Mouse (Mus musculus) retina, postnatal 1 day (tissue): ENCODE results near the gene Prx.

Experiments used
- DNase-seq: peaks from one replicate; pipeline ENCODE4 v3.0.0-alpha.2; 2012

Prx gene

DNA sequence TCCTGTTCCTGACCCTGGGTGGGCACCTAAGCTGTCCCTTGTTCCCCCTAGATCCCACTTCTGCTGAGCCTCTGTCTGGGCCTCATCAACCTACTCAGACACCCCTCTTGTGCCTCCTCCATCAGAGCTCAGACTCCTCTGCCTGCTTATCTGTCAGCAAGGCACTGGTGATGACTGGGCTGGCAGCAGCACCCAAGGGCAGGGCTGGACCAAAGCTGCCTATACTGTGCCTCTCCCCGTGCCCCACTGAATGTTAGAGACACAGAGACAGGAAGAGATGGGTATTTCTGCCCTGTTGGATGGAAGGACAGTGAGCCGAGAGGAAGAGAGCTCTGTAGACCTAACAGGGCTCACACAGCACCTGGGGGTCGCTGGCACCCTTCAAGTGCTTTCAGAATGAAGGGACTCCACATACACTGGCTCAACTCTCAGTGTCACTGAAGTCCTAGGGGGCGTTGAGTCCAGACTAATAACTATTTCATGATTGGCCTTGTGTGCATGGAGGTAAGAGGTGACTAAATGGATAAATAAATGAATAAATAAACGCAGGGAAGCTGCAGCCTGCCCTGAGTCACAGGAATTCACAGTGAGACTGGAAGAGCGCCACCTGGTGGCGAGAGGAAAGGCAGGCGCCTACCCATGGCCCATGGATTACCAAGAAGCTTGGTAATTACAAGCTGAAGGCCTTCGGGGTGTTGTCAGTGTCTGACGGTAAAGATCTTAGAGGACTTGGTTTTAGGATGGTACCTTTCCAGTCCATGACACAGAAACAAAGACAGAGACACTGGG, 27.1 kb downstream of the Prx start:
- DNase-seq = peak; percentile 86

DNA sequence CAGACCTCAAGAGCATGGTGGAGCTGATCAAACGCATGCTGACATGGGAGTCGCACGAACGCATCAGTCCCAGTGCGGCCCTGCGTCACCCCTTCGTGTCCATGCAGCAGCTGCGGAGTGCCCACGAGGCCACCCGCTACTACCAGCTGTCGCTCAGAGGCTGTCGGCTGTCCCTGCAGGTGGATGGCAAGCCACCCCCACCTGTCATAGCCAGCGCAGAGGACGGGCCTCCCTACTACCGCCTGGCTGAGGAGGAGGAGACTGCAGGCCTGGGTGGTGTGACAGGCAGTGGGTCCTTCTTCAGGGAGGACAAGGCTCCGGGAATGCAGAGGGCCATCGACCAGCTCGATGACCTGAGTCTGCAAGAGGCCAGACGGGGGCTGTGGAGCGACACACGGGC, 29.9 kb downstream of the Prx start:
- DNase-seq = peak; percentile 26

DNA sequence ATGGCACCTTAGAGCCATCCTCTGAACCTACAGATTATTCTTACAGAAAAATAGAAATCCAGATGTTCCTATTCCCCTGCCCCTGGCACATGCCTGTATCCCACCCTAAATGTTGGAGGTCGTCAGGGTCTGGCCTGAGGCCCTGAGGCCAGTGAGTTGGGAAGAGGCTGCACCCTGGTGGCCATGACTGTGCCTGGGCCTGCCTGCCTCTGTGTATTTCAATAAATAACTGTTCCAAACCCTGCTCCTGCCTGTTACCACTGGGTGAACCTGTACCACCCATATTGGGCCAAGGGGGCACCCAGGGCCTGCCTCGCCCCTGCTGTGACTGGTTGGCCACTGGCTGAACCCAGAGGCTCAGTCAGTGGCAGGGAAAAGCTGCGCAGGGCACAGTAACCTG, 31.8 kb downstream of the Prx start:
- DNase-seq = no peak

DNA sequence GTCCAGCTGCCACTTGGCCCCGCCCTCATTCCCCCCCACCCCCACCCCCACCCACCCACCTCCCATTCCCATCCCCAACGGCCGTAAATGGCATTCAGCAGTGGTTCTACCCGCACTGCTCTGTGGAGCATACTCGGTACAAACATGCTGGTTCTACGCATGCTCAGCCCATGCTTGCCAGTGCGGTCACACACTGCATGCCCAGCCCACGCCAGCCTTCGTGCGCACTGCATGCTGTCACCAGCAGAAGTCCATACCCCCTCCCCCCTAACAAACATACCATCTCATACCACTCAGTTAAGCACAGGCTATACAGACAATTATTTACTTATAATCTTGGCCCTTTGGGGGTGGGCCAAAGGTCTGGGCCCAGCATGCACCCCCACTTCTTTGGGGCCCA, 32.6 kb downstream of the Prx start:
- DNase-seq = no peak

DNA sequence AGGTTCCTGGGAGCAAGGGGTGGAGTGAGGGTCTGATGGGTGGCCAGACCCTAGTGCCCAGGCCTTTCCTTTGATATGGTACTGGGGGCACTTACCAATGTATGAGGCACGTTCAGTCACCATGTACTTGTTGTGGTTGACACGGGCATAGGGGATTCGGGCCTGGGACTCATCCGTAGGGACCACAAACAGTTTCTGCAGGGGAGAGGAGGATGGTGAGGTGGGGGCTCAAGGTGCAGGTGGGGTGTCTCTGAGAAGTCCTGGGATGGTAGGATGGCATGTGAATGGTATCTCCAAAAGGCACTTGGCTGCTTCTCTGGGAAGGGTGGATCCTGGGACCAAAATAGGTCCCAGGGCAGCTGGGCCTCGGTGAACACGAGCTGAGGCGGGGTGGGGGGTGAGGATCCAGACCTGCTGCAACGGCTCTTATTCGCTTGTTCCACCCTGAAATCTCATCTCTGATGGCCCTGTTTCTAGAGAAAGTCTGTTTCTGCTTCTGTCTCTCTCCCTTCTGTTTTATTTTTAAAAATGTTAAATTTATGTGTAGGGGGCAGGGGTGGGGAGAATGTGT, 33.4 kb downstream of the Prx start:
- DNase-seq = no peak

DNA sequence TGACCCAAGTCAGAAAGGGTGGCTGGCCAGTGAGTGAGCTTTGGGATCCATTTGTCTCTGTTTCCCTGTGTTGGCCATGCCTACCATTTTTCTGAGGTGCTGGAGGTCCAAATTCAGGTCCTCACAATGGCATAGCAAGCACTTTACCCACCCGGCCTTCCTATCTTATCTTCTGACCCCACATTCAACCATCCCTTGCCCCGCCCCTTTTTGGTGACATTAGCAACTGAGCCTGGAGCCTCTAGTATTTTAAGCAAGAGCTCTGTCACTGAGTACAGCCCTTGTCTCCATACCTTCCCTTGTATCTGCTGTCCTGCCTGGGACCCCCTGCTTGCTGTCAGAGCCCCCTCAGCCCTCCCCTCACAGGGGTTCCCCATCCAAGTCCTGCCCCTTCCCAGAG, 36.3 kb downstream of the Prx start:
- no peak for DNase-seq

DNA sequence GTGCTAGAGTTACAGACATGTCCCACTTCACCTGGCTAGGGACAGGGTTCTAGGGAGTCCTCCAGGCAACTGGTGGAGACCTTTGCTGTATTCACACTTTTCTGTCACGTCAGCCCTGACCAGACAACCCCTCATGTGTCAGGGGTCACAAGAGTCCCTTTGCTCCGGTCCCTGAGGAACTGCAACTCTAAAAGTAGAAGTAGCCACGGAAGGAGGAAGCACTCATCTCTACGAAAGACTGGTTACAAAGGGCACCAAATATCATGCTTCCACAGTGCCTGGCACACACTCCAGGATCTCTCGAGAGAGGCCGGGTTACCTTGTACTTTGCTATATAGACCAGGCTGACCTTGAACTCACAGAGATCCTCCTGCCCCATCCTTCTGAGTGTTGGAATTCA, 37.5 kb downstream of the Prx start:
- no peak for DNase-seq

DNA sequence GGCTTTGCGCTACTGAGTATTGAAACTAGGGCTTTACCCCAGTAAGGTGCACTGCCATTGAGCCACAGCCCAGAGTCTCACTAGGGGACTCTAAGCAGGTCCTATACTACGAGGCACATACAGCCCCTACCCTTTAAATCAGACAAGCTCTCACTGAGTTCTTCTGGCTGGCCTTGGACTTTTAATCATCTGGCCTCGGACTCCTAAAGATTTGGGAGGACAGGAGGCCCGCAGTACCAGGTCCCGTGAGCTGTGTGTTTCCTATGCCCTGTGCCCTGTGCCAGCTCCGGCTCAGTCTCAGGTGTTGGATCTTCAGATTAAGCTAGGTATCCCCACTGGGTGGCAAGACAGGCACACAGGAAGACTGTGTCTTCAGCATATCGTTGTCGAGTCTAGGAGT, 38.9 kb downstream of the Prx start:
- no peak for DNase-seq

DNA sequence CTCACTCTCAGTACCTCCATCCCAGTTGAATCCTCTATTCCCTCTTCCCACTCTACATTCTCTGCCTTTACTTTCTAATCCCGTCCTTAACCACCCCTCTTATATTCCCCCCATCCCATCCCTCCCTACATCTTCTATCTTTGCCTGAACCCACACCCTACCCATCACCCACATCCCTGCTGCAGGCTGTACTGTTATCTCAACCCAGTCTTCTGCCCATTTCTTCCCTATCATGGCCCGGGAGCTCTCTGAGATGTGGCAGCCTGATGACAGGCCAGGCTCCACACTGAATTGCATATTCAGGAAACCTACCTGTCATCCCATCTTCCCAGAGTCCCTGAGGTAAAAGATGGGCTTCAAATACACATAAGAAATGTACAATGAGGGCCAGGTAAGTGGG, 39.7 kb downstream of the Prx start:
- DNase-seq = no peak

DNA sequence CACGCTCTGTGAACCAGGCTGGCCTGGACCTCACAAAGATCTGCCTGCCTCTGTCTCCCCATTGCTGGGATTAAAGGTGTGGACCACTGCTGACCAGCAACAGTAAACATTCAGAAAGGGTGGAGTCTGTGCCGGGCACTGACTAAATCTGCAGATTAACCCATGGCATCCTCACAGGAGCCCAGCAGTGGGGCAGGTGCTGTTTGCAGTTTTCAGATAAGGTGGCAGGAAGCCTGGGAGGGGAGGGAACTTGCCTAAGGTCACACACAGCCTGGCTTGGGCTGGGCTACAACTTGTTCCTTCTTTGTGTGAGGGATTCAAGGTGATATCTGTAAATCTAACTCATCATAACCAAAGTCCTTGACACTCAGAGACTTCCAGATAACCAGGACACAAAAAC, 41.4 kb downstream of the Prx start:
- no peak for DNase-seq

DNA sequence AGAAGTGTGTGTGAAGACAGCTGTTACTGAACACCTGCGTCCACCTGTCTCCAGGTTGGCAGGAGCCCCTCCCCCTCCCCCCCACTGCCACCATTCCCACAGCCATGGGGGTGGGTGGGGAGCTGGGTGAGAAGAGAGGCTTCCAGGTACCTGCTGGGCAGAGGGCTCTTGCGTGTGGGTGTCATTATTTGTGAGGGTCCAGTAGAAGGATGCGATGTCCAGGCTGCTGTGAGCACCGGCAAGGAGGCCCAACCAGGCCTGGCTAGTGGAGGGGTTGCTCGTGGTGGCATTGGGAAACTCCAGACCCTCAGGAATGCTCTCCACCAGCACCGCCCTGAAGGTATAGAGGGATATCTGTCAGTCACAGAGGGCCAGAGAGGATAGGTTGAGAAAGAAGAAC, 41.8 kb downstream of the Prx start:
- no peak for DNase-seq

DNA sequence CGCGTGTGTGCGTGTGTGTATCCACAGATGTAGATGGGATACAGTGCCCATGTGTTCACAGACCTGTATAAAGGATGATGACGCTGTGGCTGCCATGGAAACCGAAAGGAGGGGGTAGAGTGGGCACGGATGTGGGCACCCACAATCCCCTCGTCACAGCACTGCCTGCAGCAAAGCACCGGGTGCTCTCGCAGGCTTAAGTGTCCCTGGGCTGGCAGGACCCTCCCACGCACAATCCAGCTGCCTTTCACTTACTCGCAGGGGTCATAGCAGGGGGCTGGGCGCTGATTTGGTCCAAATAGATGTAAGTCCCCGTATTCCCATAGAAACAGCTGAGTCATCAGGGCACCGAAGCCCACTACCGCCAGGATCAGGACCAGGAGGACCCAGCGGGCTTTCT, 42.3 kb downstream of the Prx start:
- DNase-seq = peak; percentile 58

DNA sequence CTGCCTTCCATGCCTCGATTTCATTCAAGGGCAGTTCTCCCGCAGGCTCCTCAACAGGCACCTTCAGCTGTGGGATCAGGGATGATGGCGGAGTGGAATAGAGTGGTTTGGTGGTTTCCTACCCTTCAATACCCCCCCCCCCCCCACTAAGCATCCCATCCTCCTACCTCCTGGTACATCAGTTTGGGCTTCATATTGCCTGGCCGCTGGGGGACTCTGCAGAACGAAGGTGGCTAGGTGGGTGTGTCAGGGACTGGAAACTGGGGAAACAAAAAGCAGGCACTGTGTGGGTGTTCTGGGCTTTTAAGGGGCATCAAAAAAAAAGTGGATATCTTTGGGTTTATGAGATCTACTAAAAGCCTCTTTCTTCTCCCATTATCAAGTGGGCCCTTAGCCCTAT, 42.8 kb downstream of the Prx start:
- DNase-seq = no peak

DNA sequence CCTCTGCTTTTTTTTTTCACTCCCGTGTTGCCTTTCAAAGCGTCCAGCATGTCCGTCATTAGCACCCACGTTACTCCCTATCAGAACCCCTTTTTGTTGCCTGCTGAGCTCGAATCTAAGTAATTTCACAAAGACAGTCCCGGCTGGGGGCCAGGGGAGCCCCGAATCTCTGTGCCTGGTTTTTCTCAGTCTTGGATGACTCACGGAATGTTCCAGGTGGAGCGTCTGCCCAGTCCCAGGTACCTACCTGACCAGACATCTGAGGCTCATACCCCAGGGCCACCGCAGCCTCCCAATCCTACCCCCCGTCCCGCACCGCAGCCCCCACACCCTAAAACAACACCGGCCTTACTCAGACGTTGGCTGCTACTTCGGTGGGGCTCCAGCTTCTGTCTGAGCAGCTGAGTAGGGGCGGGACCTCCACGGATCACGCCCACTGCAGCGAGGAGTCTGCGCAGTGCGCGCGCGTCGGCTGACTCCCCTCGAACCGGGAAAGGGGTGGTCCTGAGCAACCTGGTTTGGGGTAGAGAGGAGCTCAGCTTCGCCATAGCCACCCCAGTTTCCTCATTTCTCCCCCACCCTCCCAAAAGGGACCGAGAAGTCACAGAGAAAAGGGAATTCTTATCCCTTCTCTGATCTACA, 43.4 kb downstream of the Prx start:
- peak; percentile 86 for DNase-seq

DNA sequence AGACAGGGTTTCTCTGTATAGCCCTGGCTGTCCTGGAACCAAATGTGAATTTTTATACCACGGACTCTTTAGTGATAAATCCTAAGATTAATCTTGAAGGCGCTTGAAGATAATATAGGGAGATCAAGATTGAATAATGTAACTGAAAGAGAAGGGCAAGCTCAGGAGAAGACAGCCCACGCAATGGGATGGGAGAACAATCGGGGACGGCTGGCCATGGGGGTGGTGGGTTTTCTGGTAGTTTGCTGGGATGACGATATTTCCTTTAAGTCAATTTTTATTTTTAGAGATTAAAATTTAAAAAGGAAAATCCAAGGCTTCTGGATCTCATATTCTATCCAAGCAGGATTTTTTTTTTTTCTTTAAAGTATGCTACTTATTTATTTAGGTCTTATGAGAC, 43.9 kb downstream of the Prx start:
- DNase-seq = no peak

DNA sequence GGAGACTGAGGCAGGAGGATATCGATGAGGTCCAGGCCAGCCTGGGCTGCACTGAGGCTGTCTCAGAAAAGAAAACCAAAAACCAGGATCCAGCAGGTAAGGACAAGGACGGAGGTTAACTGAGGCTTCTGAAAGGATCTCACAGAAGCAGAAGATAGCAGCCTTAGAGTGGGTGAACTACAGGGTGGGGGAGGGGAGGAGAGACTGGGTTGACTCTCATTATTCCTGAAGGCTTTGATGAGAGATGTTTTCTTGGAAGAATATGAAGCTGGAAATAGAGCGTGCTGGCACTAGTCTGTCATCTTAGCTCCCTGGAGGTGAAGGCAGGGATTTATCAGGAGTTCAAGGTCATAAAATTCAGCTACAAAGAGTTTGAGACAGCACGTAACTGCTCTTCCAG, 44.7 kb downstream of the Prx start:
- DNase-seq = no peak

DNA sequence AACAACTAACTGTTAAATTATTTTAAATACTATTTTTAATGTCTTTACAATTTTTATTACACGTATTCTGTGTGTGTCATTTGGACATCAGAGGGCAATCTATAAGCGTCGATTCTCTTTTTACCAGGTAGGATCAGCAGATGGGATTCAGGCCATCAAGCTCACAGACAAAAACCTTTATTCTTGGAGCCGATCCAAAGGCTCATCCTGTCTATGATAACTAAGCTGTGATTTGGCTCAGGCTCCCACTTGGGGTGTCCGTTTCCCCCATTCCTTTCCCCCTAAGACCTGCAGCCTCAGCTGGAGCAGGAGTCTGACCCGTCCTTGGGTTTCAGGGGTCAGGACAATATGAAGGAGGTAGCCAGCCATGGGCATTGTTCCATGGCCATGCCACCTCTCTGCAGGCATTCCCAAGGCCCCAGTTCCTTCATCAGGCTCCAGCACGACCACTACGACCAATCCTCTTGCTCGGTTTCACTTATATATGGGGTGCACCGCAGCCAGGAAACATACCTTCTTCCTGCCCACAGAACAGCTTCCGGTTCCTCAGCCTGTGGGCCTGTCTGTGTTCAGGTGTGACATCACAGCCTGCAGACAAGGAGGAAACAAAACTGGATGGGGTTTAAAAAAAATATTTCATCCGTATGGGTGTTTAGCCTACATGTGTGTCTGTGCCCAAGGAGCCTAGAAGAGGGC, 45.7 kb downstream of the Prx start:
- DNase-seq = no peak

DNA sequence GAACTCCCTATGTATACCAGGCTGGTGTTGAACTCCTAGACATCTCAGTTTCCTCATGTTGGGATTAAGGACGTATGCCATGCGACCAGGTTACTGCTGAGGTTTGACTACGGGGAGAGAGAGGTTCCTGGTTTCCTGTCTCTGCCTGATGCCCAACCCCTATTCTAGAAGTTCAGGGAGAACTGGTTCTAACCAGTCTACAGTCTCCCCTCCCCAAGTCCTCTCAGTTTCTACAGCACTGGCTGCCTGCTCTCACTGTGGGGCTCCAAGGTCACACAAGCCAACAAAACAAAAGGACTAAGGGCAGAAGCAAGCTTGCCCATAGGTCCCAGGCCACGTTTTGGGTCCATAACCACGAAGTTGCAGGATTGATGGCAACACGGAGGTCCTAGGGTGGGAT, 50.5 kb downstream of the Prx start:
- DNase-seq = no peak

DNA sequence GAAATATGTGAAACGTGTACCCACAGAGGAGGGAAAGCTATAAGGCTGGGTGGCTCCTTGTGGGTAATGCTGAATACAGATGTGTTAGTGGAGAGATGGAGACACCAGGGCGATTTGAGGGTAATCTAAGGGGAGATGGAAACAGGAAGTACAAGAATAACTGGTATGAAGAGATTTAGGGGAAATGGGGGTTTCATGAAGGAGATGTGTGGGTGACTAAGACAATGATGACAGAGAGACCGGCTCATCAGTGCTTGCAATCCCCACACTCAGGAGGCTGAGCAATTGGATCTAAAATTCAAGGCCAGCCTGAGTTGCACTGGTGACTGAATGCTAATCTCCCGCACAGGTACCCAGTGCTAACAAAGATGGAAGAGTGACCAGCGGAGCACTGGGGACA, 52.9 kb downstream of the Prx start:
- DNase-seq = no peak

DNA sequence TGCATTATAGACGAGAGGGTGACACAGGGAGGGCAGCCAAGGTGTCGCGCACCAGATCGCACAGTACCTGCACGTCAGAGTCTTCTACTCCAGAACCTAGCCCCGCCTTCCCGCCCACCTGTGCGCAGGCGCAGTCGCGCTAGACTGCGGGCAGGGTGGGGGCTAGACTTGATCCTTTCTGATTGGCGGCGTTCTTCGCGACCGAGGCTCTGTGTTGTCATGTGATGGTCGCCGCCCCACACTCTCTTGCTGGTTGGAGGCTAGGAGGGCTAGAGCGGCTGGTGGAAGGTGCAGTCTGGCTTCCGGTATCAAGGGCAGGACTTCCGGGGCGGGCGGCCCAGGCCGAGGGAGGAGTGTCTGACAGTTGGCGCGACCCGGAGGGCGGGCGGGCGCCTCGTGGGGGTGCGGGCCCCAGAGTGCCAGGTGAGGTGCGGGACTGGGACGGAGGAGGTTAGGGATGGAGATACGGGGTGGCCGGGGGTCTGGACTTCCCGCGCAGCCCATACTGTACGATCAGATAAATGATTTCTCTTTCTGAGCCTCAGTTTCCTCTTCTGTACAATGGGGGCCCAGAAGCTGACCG, 53.9 kb downstream of the Prx start, which contains the start of the genes Pld3 and 2310022A10Rik:
TSS of gene Pld3 (minus strand) at position 288 of the 583 bp plus-strand sequence.
TSS of gene 2310022A10Rik (plus strand) at position 303 of the 583 bp plus-strand sequence.
- peak; percentile 98 for DNase-seq

DNA sequence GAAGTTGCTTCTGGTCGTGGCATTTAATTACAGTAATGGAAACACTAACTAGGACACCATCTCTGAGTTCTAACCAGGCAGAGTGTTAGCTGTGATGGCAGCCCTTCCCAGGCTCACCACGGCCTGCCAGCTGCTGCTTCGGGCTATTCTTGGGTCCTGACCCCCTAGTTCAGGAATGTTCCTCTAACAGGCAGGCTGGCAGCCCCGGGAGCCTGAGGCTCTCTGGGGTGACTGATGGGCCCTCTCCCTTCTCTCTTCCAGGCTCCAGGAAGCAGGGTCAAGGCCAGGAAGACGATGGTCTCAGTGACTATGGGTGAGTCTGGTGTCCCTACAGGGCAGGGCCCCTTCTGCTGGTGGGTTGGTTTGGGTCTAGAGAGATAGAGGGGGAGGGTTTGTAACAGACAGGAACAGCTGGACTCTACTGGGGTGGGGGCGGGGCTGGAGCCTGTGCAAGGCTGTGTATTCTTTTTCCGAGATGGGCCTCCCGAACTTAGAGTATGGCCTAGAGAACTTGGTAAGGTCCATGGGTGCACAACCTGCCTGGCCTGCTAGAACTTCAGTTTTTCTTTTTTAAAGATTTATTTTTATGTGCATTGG, 61.3 kb downstream of the Prx start:
- no peak for DNase-seq

DNA sequence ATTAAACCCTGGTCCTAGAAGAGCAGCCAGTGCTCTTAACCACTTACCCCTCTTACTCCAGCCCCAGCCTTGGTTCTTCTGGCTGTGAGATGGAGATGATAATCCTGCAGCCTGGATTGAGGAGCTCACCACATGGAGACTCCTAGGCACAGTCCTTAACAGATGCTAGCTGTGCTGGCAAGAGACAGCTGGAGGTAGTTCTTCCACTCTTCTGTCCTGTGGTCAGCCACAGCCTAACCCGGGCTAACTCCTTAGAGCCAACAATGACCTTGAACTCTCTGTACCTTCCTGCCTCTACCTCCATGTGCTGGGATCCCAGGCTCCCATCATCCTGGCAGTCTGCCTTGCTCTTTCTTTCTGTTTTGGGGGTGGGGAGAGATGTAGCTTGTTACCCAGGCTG, 61.9 kb downstream of the Prx start:
- DNase-seq = no peak
